Mouse (Mus musculus) testis, adult 2 months (tissue): ENCODE data around the gene Kcnip4.

Experiments used
- CTCF ChIP-seq: fragments of 200-500 bp; IDR thresholded peaks from 2 replicates; pipeline ENCODE4 v1.5.1; 2012; ENCODE audit warnings: low read depth, mild to moderate bottlenecking, inconsistent platforms, low read length, moderate library complexity; ENCODE audit not compliant: control insufficient read depth, insufficient read depth, insufficient replicate concordance
- POLR2A ChIP-seq: fragments of 200-500 bp; IDR thresholded peaks from 2 replicates; pipeline ENCODE4 v1.6.1; 2012; ENCODE audit warnings: low read depth, mild to moderate bottlenecking, inconsistent platforms, low read length, moderate library complexity; ENCODE audit not compliant: control insufficient read depth

- TF ChIP-seq CTCF = no peak
- TF ChIP-seq POLR2A = no peak
Observed at GRCm38 (mm10) chr5:48408276-48408675, 1116.4 kb downstream of the Kcnip4 start.
